Mouse (Mus musculus) left cerebral cortex, postnatal 36 days (tissue): ENCODE measurements around the gene Foxn2. TPM values are rescaled to one million over a fixed set of nuclear protein-coding genes. Genes with fewer than 3 reads are reported as not detected.
A peak's percentile ranks its signal among the peaks of the same experiment; 100 is the strongest.
"Not testable (repeated sequence)": the region's sequence is repeated elsewhere in the genome, so short reads cannot be mapped to it uniquely, and the experiment has no call there.

ENCODE experiments used
- DNase-seq, 2 experiments: peaks; one replicate each; pipeline ENCODE4 v3.0.0; 2021 to 2022; ENCODE audit warnings: low spot score in 2 of 2, mixed read lengths in 1 of 2
- intact Hi-C: fragments of 180-260 bp; cut with DNase I; formaldehyde crosslinking; loops from one replicate; pipeline ENCODE4 v1.15.1; 2025
- total RNA-seq, 2 experiments: library from RNA; stranded (reverse); gene quantifications; 2 replicates each; pipeline ENCODE4 v1.2.3; 2021

The Foxn2 gene
- 10 to 100 TPM; 14.1 to 14.5 TPM for total RNA-seq

- DNase-seq, result peak; percentile 88 to 92
- intact Hi-C loops, result loop anchor here (2.0 to 5.0 kb wide), 2 partner anchors 184 to 373 kb away; partner anchors contain the start of gene Fbxo11
Measured at GRCm38 (mm10) chr17:88440285-88441000, at the start of gene Foxn2. Gene Foxn2 (plus strand): TSS chr17:88440711.

- intact Hi-C loops, result no loop called here
- no peak for DNase-seq
Measured at GRCm38 (mm10) chr17:88397501-88397900, 43.0 kb upstream of the Foxn2 start.

- no peak for DNase-seq
- intact Hi-C loops, result no loop called here
Measured at GRCm38 (mm10) chr17:88398090-88398489, 42.4 kb upstream of the Foxn2 start.

- DNase-seq, result no peak
- intact Hi-C loops, result no loop called here
Measured at GRCm38 (mm10) chr17:88398854-88399253, 41.7 kb upstream of the Foxn2 start.

GRCm38 (mm10) chr17:88400122-88400521 is 40.4 kb upstream of the Foxn2 start:
- DNase-seq, result no peak
- intact Hi-C loops, result no loop called here

- intact Hi-C loops, result no loop called here
- no peak for DNase-seq
Measured at GRCm38 (mm10) chr17:88400702-88401475, 39.6 kb upstream of the Foxn2 start.

- no peak for DNase-seq
- intact Hi-C loops, result no loop called here
Measured at GRCm38 (mm10) chr17:88403269-88403668, 37.2 kb upstream of the Foxn2 start.

GRCm38 (mm10) chr17:88404471-88404870 is 36.0 kb upstream of the Foxn2 start:
- no peak for DNase-seq
- intact Hi-C loops, result no loop called here

- intact Hi-C loops, result no loop called here
Measured at GRCm38 (mm10) chr17:88405076-88405475, 35.4 kb upstream of the Foxn2 start.

GRCm38 (mm10) chr17:88409706-88410105 is 30.8 kb upstream of the Foxn2 start:
- no peak for DNase-seq
- intact Hi-C loops, result no loop called here

More at GRCm38 (mm10) chr17:88405076-88405475, 35.4 kb upstream of the Foxn2 start:
- no peak for DNase-seq

- DNase-seq, result no peak
- intact Hi-C loops, result no loop called here
Measured at GRCm38 (mm10) chr17:88413155-88413836, 27.2 kb upstream of the Foxn2 start.

GRCm38 (mm10) chr17:88420426-88420825 is 20.1 kb upstream of the Foxn2 start:
- intact Hi-C loops, result no loop called here
- no peak for DNase-seq

GRCm38 (mm10) chr17:88421246-88421645 is 19.3 kb upstream of the Foxn2 start:
- no peak for DNase-seq
- intact Hi-C loops, result no loop called here

GRCm38 (mm10) chr17:88430719-88431118 is 9.8 kb upstream of the Foxn2 start:
- intact Hi-C loops, result no loop called here
- no peak for DNase-seq

GRCm38 (mm10) chr17:88431486-88431885 is 9.0 kb upstream of the Foxn2 start:
- intact Hi-C loops, result no loop called here
- no peak for DNase-seq

- DNase-seq, result no peak
- intact Hi-C loops, result no loop called here
Measured at GRCm38 (mm10) chr17:88431987-88432386, 8.5 kb upstream of the Foxn2 start.

GRCm38 (mm10) chr17:88435322-88435721 is 5.2 kb upstream of the Foxn2 start:
- intact Hi-C loops, result no loop called here

GRCm38 (mm10) chr17:88436284-88436683 is 4.2 kb upstream of the Foxn2 start:
- intact Hi-C loops, result no loop called here

More at GRCm38 (mm10) chr17:88435322-88435721, 5.2 kb upstream of the Foxn2 start:
- no peak for DNase-seq

GRCm38 (mm10) chr17:88436749-88437148 is 3.8 kb upstream of the Foxn2 start:
- intact Hi-C loops, DNase-seq: not testable (repeated sequence)

More at GRCm38 (mm10) chr17:88436284-88436683, 4.2 kb upstream of the Foxn2 start:
- DNase-seq, result no peak

GRCm38 (mm10) chr17:88437391-88437790 is 3.1 kb upstream of the Foxn2 start:
- intact Hi-C loops, result no loop called here
- no peak for DNase-seq
